Mouse (Mus musculus) heart, postnatal 10 days (tissue): ENCODE measurements around the gene Tns1. TPM values are rescaled to one million over a fixed set of nuclear protein-coding genes. Genes with fewer than 3 reads are reported as not detected.

ENCODE experiments used
- DNase-seq, 2 experiments: peaks; one replicate each; pipeline ENCODE4 v3.0.0; 2021
- intact Hi-C: fragments of 180-260 bp; cut with DNase I; formaldehyde crosslinking; loops from one replicate; pipeline ENCODE4 v1.15.1; 2025
- total RNA-seq, 2 experiments: library from RNA; stranded (reverse); gene quantifications; 2 replicates each; pipeline ENCODE4 v1.2.3; 2021

The Tns1 gene
- total RNA-seq, 2 experiments from 2014 or later, result 532 to 688 TPM

GRCm38 (mm10) chr1:74036560-74037390 lies 87.5 kb downstream of the Tns1 start:
- intact Hi-C loops, result loop anchor here (2.0 kb wide), 1 partner anchor 40 kb away; no protein-coding TSS in a partner anchor

GRCm38 (mm10) chr1:74035912-74036489 lies 88.2 kb downstream of the Tns1 start:
- peak in 1 of 2 experiments; percentile 35 for DNase-seq
- intact Hi-C loops, result loop anchor here (2.0 kb wide), 1 partner anchor 41 kb away; no protein-coding TSS in a partner anchor

More at GRCm38 (mm10) chr1:74036560-74037390, 87.5 kb downstream of the Tns1 start:
- DNase-seq, result peak; percentile 72 to 75

GRCm38 (mm10) chr1:74035487-74035886 lies 88.8 kb downstream of the Tns1 start:
- no peak for DNase-seq
- intact Hi-C loops, result no loop called here

DNA sequence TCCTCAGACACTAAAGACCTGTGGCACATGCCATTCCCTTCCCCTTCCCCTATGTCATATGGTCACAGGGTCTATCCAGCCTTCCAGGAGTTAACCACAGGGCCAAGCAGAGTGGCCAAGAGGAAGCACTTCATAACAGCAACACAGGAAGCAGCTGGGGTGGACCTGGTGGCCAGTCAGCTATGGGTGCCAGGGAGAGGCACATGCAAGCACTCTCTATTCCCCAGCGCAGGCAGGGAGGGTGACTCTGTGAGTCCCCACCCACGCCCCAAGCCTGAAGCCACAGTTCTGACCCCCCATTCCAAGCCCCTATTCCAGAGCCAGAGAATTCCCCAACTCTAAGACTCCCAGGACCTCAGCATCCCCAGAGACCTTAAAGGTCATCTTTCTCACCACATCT lies 89.5 kb downstream of the Tns1 start:
- intact Hi-C loops, result no loop called here
- peak; percentile 60 to 64 for DNase-seq

GRCm38 (mm10) chr1:74034211-74034610 lies 90.0 kb downstream of the Tns1 start:
- intact Hi-C loops, result no loop called here
- no peak for DNase-seq

- intact Hi-C loops, result no loop called here
- peak in 1 of 2 experiments; percentile 59 for DNase-seq
Measured at GRCm38 (mm10) chr1:74033407-74033806, 90.8 kb downstream of the Tns1 start.

DNA sequence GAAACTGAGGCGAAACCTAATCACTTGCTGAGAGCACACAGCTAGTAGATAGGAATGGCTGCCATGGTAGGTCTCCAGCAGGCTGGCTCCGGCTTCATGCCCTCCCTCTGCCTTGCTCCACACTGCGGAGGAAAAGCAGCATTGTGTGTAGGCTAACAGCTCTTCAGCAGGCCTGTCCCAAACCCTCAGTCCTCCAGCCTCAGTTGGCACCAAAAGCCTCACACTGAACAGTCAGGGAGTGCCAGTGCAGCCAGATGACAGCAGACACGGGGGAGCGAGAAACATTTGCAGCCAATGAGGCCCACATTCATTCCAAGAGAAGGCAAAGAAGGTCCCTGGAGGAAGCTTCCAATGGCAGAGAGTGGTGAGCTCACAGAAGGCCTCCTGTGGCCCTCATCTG lies 91.3 kb downstream of the Tns1 start:
- no peak for DNase-seq
- intact Hi-C loops, result no loop called here

- intact Hi-C loops, result no loop called here
- peak in 1 of 2 experiments; percentile 73 for DNase-seq
Measured at GRCm38 (mm10) chr1:74031771-74032609, 92.3 kb downstream of the Tns1 start.

DNA sequence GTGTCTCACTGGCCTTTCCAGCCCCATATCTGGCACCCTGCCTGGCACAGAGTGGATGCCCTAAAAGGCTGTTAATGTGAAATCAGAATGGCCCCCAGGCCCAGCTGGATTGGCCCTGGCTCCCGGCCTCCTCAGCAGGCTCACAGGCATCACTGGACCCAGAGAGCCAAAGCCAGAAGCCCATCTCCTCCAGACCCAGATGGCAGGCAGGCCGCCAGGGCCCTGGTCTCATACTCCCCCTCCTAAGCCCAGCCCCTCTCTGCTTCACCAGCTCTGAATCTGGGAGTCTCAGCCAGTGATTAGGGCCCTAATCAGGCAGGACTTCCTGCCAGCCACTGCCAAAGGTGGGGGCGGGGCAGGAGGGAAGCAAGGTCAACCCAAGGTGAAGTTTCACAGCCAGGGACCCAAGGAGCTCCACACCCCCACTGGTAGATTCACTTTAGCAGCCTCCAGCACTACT lies 93.3 kb downstream of the Tns1 start:
- intact Hi-C loops, result no loop called here
- DNase-seq, result peak; percentile 88 to 89

DNA sequence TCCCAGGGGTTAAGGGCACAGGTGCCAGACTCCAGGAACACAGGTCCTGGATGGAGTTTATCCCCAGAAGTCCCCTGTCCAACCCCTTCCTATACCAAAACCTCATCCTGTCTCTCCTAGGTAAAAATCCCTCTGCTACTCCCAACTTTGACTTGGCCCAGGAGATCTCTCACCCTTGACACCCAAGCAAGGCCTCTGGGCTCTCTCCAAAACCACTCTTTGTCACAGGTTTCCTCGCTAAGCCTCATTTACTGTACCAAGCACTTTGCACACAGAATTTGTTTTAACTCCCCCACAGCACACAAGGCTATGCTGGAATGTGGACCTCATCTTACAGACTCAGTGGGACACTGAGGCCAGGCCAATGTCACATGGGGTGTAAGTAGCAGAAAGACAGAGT lies 94.0 kb downstream of the Tns1 start:
- intact Hi-C loops, result no loop called here
- DNase-seq, result no peak

GRCm38 (mm10) chr1:74029669-74030068 lies 94.6 kb downstream of the Tns1 start:
- DNase-seq, result no peak
- intact Hi-C loops, result no loop called here

DNA sequence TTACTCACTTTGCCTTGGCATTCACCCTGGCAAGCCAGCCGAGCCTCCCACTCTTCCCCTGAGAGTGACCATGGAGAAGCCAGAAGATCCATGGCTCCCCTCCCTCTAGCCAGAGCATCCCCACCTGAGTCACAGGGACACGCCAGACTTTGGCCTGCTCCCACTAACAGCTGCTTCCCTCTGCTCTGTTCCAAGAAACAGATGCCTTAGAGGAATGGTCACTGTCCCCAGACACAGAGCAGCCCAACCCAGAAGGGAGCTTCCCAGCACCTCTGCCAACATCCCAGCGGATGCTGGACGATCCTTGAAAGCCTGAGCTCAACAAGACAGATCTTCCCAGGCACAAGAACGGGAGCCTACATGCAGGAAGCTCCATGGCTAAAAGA lies 95.4 kb downstream of the Tns1 start:
- peak; percentile 81 to 83 for DNase-seq
- intact Hi-C loops, result no loop called here

GRCm38 (mm10) chr1:74028118-74028880 lies 96.0 kb downstream of the Tns1 start:
- intact Hi-C loops, result no loop called here
- no peak for DNase-seq

DNA sequence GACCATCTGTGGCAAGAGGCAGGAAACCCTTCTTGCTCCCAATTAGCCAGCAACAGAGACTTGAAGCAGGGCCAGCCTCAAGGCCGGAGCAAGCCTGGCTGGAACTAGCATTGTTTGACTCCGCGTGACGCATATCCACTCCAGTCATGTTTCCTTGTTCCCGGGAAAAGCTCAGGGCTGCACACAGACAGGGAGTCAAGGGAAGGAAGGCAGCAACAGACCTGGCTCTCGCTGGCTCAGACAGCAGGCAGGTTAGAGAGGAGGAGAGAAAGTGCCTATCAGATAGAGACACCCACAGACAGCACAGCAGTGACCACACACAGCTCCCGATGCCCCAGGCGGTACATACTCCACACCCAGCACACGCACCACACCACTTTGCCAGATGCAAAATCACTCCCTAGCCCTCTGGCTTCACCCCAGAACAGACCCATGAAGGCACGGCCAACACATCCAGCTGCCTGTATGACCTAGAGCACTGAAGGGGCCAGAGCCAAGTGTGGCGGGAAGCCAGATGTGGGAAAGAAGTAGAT lies 96.6 kb downstream of the Tns1 start:
- peak; percentile 87 for DNase-seq
- intact Hi-C loops, result loop anchor here (2.0 kb wide), 1 partner anchor 27 kb away; no protein-coding TSS in a partner anchor

DNA sequence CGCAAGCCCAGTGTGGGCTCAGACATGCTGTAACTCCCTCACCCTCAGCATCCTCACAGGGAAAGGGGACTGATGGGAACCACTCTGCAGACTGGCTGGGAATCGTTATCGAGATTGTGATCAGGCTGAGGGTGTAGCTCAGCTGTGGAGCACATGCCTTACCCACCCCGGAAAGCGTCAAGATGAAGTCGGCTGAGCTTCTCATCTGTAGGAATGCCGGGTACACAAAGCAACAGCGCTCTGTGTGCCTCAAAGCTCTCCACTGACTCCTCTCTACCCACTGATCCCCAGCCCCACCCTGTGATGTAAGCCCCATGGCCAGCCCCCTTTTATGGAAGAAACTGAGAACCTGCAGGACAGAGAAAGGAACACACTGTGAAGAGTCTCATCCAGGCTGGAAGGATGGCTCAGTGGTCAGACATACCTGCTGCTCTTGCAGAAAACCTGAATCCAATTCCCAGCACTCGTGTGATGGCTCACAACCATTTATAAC lies 97.5 kb downstream of the Tns1 start:
- DNase-seq, result no peak
- intact Hi-C loops, result loop anchor here (2.0 kb wide), 1 partner anchor 26 kb away; no protein-coding TSS in a partner anchor

DNA sequence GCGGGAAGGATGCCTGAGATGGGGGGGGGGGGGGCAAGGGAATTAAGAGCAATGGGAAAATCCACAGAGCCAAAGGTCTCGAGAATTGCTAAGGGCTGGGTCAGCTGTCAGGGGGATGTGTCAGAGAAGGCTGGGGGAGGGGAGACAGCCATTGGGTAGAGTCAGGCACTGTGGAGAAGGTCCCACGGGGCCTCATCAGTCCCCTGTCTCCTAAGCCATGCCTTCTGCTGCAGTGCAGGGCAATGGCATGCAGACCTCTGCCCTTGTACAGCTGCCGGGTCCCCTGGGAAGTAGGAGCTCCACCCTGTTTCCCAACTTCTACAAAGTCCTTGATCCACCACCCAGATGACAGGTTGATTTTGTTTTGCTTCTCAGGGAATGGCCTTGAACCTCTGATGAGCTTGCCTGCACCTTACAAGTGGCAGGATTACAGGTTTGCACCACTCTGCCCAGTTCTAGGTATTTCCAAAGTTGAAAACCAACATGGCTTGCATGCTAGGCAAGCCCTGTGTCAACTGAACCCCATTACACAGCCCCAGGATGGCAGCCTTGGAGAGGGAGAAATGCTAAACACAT lies 98.5 kb downstream of the Tns1 start:
- intact Hi-C loops, result loop anchor here (2.0 kb wide), 1 partner anchor 25 kb away; no protein-coding TSS in a partner anchor
- no peak for DNase-seq

GRCm38 (mm10) chr1:74025227-74025626 lies 99.0 kb downstream of the Tns1 start:
- intact Hi-C loops, result no loop called here
- DNase-seq, result no peak

- intact Hi-C loops, result no loop called here
- DNase-seq, result no peak
Measured at GRCm38 (mm10) chr1:74024452-74025190, 99.6 kb downstream of the Tns1 start.

DNA sequence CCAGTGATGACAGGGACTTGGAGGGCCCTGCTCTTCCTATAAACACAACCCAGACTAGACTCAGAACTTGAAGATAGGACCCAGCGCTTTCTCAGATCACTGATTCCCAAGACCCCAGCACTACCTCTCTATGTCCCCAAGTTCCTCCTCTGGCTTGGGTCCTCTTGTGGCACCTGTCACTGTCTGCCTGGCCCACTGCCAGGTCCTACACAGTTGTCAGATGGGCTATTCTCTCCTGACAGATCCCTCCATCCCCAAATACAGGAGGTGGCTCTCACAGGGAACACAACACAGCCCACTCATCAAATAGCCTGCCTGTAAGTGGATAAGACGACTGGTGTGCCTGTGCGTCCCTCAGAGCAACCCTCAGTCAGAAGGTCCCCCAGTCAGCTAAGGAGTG lies 101.3 kb downstream of the Tns1 start:
- DNase-seq, result no peak
- intact Hi-C loops, result no loop called here
